Mouse (Mus musculus) lung, adult 2 months (tissue): ENCODE results near the gene Tpp1. TPM values are rescaled to one million over a fixed set of nuclear protein-coding genes. Genes with fewer than 3 reads are reported as not detected.
A peak's percentile ranks its signal among the peaks of the same experiment; 100 is the strongest.

Source experiments
- DNase-seq: peaks from one replicate; pipeline ENCODE4 v3.0.0; 2022
- H3K4me1 ChIP-seq: fragments of 200-500 bp; 2 replicates; pipeline ENCODE4 v1.6.1; 2011; ENCODE audit warnings: low read length; ENCODE audit not compliant: control insufficient read depth, insufficient read depth
- H3K4me3 ChIP-seq: fragments of 200-500 bp; replicated peaks from 2 replicates; pipeline ENCODE3; 2011; ENCODE audit warnings: low read depth, mild to moderate bottlenecking, control low read depth, low read length; ENCODE audit errors: extremely low read depth
- CTCF ChIP-seq: fragments of 200-500 bp; IDR thresholded peaks from 2 replicates; pipeline ENCODE4 v1.5.1; 2011; ENCODE audit warnings: mild to moderate bottlenecking, low read length, control low read depth; ENCODE audit not compliant: insufficient read depth
- POLR2A ChIP-seq: fragments of 200-500 bp; IDR thresholded peaks from 2 replicates; pipeline ENCODE4 v1.6.1; 2011; ENCODE audit warnings: low read depth, mild to moderate bottlenecking, control low read depth, low read length, borderline replicate concordance; ENCODE audit errors: extremely low read depth
- WGBS: fragments of 180-500 bp; shearing (Covaris S2); methylation state at CpG from one replicate; pipeline ENCODE4 v1.1.7; 2018; 5-methylcytosine and 5-hydroxymethylcytosine counted together
- polyA plus RNA-seq: library from polyadenylated mRNA; depleted of rRNA; stranded (reverse); fragments of >200 nt; gene quantifications from 2 replicates; pipeline ENCODE4 v1.2.3, GENCODE M21; 2012; rRNA removed

Tpp1 gene
- polyA plus RNA-seq = 141 and 187 TPM in 2 replicates

- 15% methylated on average over 20 of the region's 20 CpGs for WGBS
- Histone ChIP-seq H3K4me3 (peak within 1 kb of the TSS; percentile 95), H3K4me1 (0 out of 2 replicates have a peak, but pooled peaks cover 7% of the 10 kb centered on the region)
- TF ChIP-seq POLR2A (peak; percentile 42; the same call in 1 of the 2 replicates), CTCF (no peak)
- peak; percentile 89 for DNase-seq
Measured at GRCm38 (mm10) chr7:105751491-105752433, at the start of gene Tpp1. Tpp1 (minus strand) TSS chr7:105752235.

GRCm38 (mm10) chr7:105796972-105797371 is 44.9 kb upstream of the Tpp1 start:
- WGBS = 93% methylated on average over 3 of the region's 3 CpGs
- no peak for DNase-seq
- no peak for TF ChIP-seq POLR2A
- TF ChIP-seq CTCF = no peak
- Histone ChIP-seq H3K4me1 (no peaks in the 10 kb centered on the region), H3K4me3 (no peak overlapping the region)

GRCm38 (mm10) chr7:105795759-105796366 is 43.8 kb upstream of the Tpp1 start:
- no peak for DNase-seq
- 42% methylated on average over 7 of the region's 7 CpGs for WGBS
- Histone ChIP-seq H3K4me1 (no peaks in the 10 kb centered on the region), H3K4me3 (no peak overlapping the region)
- TF ChIP-seq POLR2A (no peak), CTCF (no peak)

GRCm38 (mm10) chr7:105793701-105794100 is 41.7 kb upstream of the Tpp1 start:
- Histone ChIP-seq H3K4me1 (no peaks in the 10 kb centered on the region), H3K4me3 (no peak overlapping the region)
- TF ChIP-seq POLR2A = no peak
- no peak for TF ChIP-seq CTCF
- WGBS = 64% methylated on average over 7 of the region's 7 CpGs
- DNase-seq = no peak

- Histone ChIP-seq H3K4me1 (peaks cover 9% of the 10 kb centered on the region), H3K4me3 (no peak overlapping the region)
- 79% methylated on average over 1 of the region's 1 CpGs for WGBS
- TF ChIP-seq POLR2A (no peak), CTCF (no peak)
- DNase-seq = no peak
Measured at GRCm38 (mm10) chr7:105791147-105791546, 39.1 kb upstream of the Tpp1 start.

GRCm38 (mm10) chr7:105787285-105788140 is 35.5 kb upstream of the Tpp1 start, which contains the start of gene Dchs1:
Dchs1 (minus strand) TSS chr7:105787654.
- H3K4me3 ChIP-seq = peak within 1 kb of the TSS; percentile 78
- peak; percentile 23 for DNase-seq
- TF ChIP-seq CTCF = no peak
- 0 out of 2 replicates have a peak, but pooled peaks have one; percentile 10 for TF ChIP-seq POLR2A
- under 1% methylated on average over 76 of the region's 97 CpGs for WGBS
- H3K4me1 ChIP-seq = peaks cover 11% of the 10 kb centered on the region

- 12% methylated on average over 15 of the region's 20 CpGs for WGBS
- TF ChIP-seq CTCF = no peak
- TF ChIP-seq POLR2A = no peak
- H3K4me3 ChIP-seq = peak overlapping the region; percentile 69
- DNase-seq = no peak
- H3K4me1 ChIP-seq = peaks cover 11% of the 10 kb centered on the region
Measured at GRCm38 (mm10) chr7:105786506-105787284, 34.7 kb upstream of the Tpp1 start.

- TF ChIP-seq POLR2A = no peak
- TF ChIP-seq CTCF = no peak
- peaks cover 11% of the 10 kb centered on the region for H3K4me1 ChIP-seq
- WGBS = 37% methylated on average over 4 of the region's 4 CpGs
- H3K4me3 ChIP-seq = no peak overlapping the region
- DNase-seq = no peak
Measured at GRCm38 (mm10) chr7:105784556-105784955, 32.5 kb upstream of the Tpp1 start.

- TF ChIP-seq CTCF = no peak
- no peak for TF ChIP-seq POLR2A
- DNase-seq = no peak
- 59% methylated on average over 4 of the region's 4 CpGs for WGBS
- Histone ChIP-seq H3K4me3 (no peak overlapping the region), H3K4me1 (peaks cover 16% of the 10 kb centered on the region)
Measured at GRCm38 (mm10) chr7:105783861-105784260, 31.8 kb upstream of the Tpp1 start.
